Comparison of ENCODE assay signal across 16 mouse cellular contexts in the genomic region with DNA sequence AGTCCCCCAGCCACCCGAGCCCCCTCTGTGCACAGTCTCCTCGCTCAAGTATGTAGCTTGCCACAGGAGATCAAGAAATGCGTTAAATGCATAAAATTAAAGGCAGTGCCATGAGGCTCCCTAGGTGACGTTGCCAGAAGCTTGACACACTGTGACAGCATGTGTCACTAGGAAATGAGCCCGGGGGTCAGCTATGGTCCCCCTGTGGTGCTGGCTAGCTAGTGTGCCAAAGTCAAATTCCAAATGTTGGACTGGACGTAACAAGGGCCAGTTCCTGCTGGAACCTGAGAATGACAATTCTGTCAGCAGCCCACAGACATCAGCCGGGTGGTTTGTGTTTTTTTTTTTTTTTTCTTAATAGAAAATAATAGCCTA.
A peak's percentile ranks its signal among the peaks of the same experiment; 100 is the strongest.
DNase-seq lines count a peak whose midpoint lies in the region; ATAC-seq and TF ChIP-seq lines count a peak whose summit lies in the region.
"Had no signal": no experiment of that assay in that cellular context is flagged by ENCODE, and none has a peak within 500 bp of the region (broad histone marks: within the 10 kb centered on the region; RNA-seq: fewer than 3 reads in every experiment).

No protein-coding gene starts in this region.

- no peak for TF ChIP-seq CTCF in lung, embryonic 14.5 days (IDR thresholded peaks at IDR 0.05; ENCODE audit: low read depth)

- peaks cover 5% of the 10 kb centered on the region; the same call in 1 of the 2 replicates for H3K27me3 ChIP-seq in lung, embryonic 14.5 days (ENCODE audit: insufficient read depth, low read length)
- H3K27me3 ChIP-seq in midbrain, embryonic 16.5 days (ENCODE audit: control insufficient read depth, insufficient read depth, low read depth, low read length) = no peaks in the 10 kb centered on the region

- DNase-seq in lung, embryonic 14.5 days = peak; percentile 10
- DNase-seq in lung, postnatal 14 days = no peak
- peak; percentile 13 for DNase-seq in cerebellum, adult 9-10 months
- peak; percentile 39 to 62 for DNase-seq in cerebellum, postnatal 14 days
- DNase-seq in natural killer cell, adult 2 months (ENCODE audit: low spot score in 2 of 2) = no peak
- DNase-seq in thymus, postnatal 10 days (ENCODE audit: low spot score in 2 of 2) = no peak
- DNase-seq: adrenal gland, adult 2 months; kidney, postnatal 4 days; layer of hippocampus, adult 9-11 months; lung, adult 2 months had no signal

- no peak for ATAC-seq in lung, embryonic 14.5 days (ENCODE audit: insufficient read depth)
- ATAC-seq in midbrain, embryonic 16.5 days = no peak
- ATAC-seq: forebrain, embryonic 16.5 days; intestine, embryonic 16.5 days had no signal

- 64% methylated on average over 7 of the region's 7 CpGs for WGBS in lung, embryonic 14.5 days
- WGBS in midbrain, embryonic 16.5 days = 36% methylated on average over 7 of the region's 7 CpGs

- H3K27ac ChIP-seq in lung, embryonic 14.5 days (ENCODE audit: low read depth) = no peak overlapping the region
- no peak overlapping the region for H3K27ac ChIP-seq in midbrain, embryonic 16.5 days (ENCODE audit: low read length)
- H3K27ac ChIP-seq: embryonic facial prominence, embryonic 13.5 days; neural tube, embryonic 12.5 days had no signal

- H3K9ac ChIP-seq in lung, embryonic 14.5 days = no peak overlapping the region
- H3K9ac ChIP-seq in midbrain, embryonic 16.5 days (ENCODE audit: low read depth, low read length) = 0 out of 2 replicates have a peak overlapping the region, but pooled peaks have one; percentile 30
- H3K9ac ChIP-seq: embryonic facial prominence, embryonic 13.5 days; neural tube, embryonic 12.5 days had no signal

- H3K4me3 ChIP-seq in lung, embryonic 14.5 days (ENCODE audit: low read depth, low read length) = no peak overlapping the region
- no peak overlapping the region for H3K4me3 ChIP-seq in midbrain, embryonic 16.5 days (ENCODE audit: low read depth, low read length)
- H3K4me3 ChIP-seq: embryonic facial prominence, embryonic 13.5 days; neural tube, embryonic 12.5 days had no signal

- no peak overlapping the region for H3K4me2 ChIP-seq in lung, embryonic 14.5 days
- no peak overlapping the region for H3K4me2 ChIP-seq in midbrain, embryonic 16.5 days (ENCODE audit: low read length)
- H3K4me2 ChIP-seq: embryonic facial prominence, embryonic 13.5 days; liver, embryonic 11.5 days; neural tube, embryonic 12.5 days had no signal

- no peaks in the 10 kb centered on the region for H3K36me3 ChIP-seq in lung, embryonic 14.5 days (ENCODE audit: insufficient read depth)
- H3K36me3 ChIP-seq in midbrain, embryonic 16.5 days (ENCODE audit: control insufficient read depth, insufficient read depth, low read length) = no peaks in the 10 kb centered on the region
- H3K36me3 ChIP-seq: embryonic facial prominence, embryonic 13.5 days; neural tube, embryonic 12.5 days had no signal

- H3K4me1 ChIP-seq in lung, embryonic 14.5 days (ENCODE audit: insufficient read depth) = peaks cover 13% of the 10 kb centered on the region
- H3K4me1 ChIP-seq in midbrain, embryonic 16.5 days (ENCODE audit: control insufficient read depth, insufficient read depth, low read length) = peaks cover 18% of the 10 kb centered on the region; the same call in 1 of the 2 replicates

- no peaks in the 10 kb centered on the region for H3K9me3 ChIP-seq in lung, embryonic 14.5 days (ENCODE audit: low read depth, low read length)
- no peaks in the 10 kb centered on the region; the same call in 1 of the 2 replicates for H3K9me3 ChIP-seq in midbrain, embryonic 16.5 days (replicated peaks; ENCODE audit: control insufficient read depth, low read length, poor library complexity, severe bottlenecking)
- H3K9me3 ChIP-seq: neural tube, embryonic 12.5 days had no signal

Comparison
In these comparisons a context has a peak if more than half of its experiments do, and no peak if none do; other contexts are left out.
1. DNase-seq: peak in lung, embryonic 14.5 days (single experiment), cerebellum, adult 9-10 months (single experiment) and cerebellum, postnatal 14 days (2 of 2); none in lung, postnatal 14 days (single experiment), natural killer cell, adult 2 months (0 of 2) and thymus, postnatal 10 days (0 of 2).